Mouse (Mus musculus): ENCODE results near the gene Trpv1. TPM values are rescaled to one million over a fixed set of nuclear protein-coding genes. Genes with fewer than 3 reads are reported as not detected.
A peak's percentile ranks its signal among the peaks of the same experiment; 100 is the strongest.

Gene Trpv1
- polyA plus RNA-seq (2012; rRNA removed), result 0.17 and 1.6 TPM in 2 replicates

DNA sequence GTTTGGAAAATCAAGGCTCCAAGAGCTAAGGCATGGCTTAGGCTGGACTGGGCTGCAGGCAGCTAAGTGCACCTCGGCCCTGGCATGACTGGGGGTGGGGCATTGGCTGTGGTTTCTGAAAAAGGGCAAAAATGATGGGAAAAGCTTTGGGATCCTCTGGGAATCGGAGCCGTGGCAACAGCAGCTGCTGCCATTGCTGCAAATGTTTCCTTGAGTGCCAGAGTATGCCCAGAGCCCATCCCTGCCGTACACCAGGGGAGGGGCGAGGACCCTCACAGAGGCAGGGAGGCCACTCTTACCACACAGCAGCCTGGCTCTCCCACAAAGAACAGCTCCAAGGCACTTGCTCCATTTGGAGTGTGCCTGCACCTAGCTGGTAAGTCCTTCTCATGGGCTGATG is at the start of gene Trpv1:
Gene Trpv1, plus strand, starts transcription at position 301 of the 400 bp plus-strand sequence.
- Histone ChIP-seq H3K4me1 (ENCODE audit: control insufficient read depth, insufficient read depth, low read length) (no peaks in the 10 kb centered on the region), H3K27me3 (ENCODE audit: control insufficient read depth, insufficient read depth, low read length) (no peaks in the 10 kb centered on the region), H3K36me3 (ENCODE audit: control insufficient read depth, insufficient read depth, low read length) (no peaks in the 10 kb centered on the region), H3K4me3 (ENCODE audit: control insufficient read depth, low read depth, low read length) (no peak within 1 kb of the TSS), H3K27ac (ENCODE audit: control insufficient read depth, insufficient read depth, low read depth, low read length) (no peak within 1 kb of the TSS)
- TF ChIP-seq POLR2A (IDR thresholded peaks at IDR 0.05; ENCODE audit: control insufficient read depth, low read depth, low read length) (no peak), CTCF (IDR thresholded peaks at IDR 0.05; ENCODE audit: control insufficient read depth, insufficient read depth, insufficient replicate concordance, low read depth, low read length) (no peak)

DNA sequence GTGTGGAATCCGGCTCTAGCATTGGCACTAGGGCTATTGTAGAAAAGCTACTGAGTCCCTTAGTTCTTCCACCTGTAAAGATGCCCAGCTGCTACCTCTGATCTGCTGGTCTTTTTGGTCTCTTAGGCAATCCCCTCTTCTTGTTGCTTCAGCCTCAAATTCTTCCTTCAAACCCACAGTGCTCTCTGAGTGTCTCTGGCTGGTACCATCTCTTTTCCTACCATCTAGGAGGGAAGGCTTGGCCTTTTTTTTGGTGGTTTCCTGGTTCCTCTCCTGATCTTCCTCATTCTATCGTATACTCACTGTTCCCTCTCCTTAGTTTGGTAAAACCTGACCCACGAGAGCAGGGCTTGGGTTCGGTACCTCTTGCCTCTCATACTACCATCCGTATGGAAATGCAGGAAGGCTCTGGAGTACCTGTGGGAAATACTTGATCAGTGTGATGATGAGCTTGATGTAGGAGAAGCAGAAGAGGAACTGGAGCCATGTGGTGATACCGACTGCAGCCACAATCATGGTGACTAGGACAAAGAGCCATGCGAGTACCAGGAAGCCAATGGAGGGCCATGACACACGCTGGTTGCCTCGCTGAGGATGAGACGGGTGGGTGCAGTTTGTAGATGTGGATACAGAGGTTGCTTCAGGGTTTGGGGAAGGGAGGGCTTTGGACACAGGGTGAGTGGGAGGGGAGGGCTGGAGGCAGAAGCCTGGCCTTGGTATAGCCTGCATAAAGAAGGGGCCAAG is 48.0 kb upstream of the Trpv1 start:
- Histone ChIP-seq H3K27me3 (ENCODE audit: control insufficient read depth, insufficient read depth, low read length) (no peaks in the 10 kb centered on the region), H3K36me3 (ENCODE audit: control insufficient read depth, insufficient read depth, low read length) (peaks cover 1% of the 10 kb centered on the region), H3K27ac (ENCODE audit: control insufficient read depth, insufficient read depth, low read depth, low read length) (no peak overlapping the region), H3K4me1 (ENCODE audit: control insufficient read depth, insufficient read depth, low read length) (no peaks in the 10 kb centered on the region), H3K4me3 (ENCODE audit: control insufficient read depth, low read depth, low read length) (no peak overlapping the region)
- no peak for TF ChIP-seq POLR2A (IDR thresholded peaks at IDR 0.05; ENCODE audit: control insufficient read depth, low read depth, low read length)
- no peak for TF ChIP-seq CTCF (IDR thresholded peaks at IDR 0.05; ENCODE audit: control insufficient read depth, insufficient read depth, insufficient replicate concordance, low read depth, low read length)

DNA sequence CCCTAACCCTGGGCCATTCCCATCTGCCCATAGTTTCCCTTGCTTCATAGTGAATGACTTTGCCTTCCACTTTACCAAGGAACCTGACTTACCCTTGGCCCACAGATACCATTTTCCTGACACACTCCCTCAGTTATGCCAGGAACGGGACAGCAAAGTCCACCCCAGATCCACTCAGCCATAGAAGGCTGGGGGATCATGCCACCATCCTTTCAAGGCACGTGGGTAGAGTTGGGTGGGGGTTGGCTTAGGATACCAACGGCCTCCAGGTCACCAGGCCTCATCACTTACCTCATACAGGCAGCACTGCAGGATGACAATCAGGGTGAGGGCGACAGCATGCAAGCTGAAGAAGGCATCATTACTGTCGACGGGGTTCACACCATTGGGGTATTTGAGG is 46.9 kb upstream of the Trpv1 start:
- no peak overlapping the region for H3K4me3 ChIP-seq (ENCODE audit: control insufficient read depth, low read depth, low read length)
- H3K36me3 ChIP-seq (ENCODE audit: control insufficient read depth, insufficient read depth, low read length), result peaks cover 3% of the 10 kb centered on the region
- TF ChIP-seq CTCF (IDR thresholded peaks at IDR 0.05; ENCODE audit: control insufficient read depth, insufficient read depth, insufficient replicate concordance, low read depth, low read length), result no peak
- no peaks in the 10 kb centered on the region for H3K4me1 ChIP-seq (ENCODE audit: control insufficient read depth, insufficient read depth, low read length)
- H3K27ac ChIP-seq (ENCODE audit: control insufficient read depth, insufficient read depth, low read depth, low read length), result no peak overlapping the region
- H3K27me3 ChIP-seq (ENCODE audit: control insufficient read depth, insufficient read depth, low read length), result no peaks in the 10 kb centered on the region

DNA sequence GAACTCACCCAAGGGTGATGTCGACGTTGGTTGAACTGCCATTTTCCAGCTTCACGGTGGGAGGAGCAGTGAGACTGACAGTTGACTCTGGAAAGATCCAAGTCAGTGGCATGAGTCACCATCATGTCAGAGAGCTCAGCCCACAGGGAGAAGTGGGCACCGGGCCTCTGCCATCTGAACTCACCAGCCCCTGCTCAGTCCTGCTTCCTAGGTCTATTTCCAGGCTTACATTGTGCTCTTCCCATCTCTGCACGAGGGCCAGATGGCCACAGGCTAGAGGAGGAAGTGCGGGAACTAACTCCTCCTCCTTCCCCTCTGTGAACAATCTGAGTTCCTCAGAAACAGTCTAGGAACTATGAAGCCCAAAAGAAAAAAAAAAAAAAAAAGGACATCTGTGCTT is 41.0 kb upstream of the Trpv1 start:
- Histone ChIP-seq H3K4me1 (ENCODE audit: control insufficient read depth, insufficient read depth, low read length) (no peaks in the 10 kb centered on the region), H3K36me3 (ENCODE audit: control insufficient read depth, insufficient read depth, low read length) (peaks cover 3% of the 10 kb centered on the region)

DNA sequence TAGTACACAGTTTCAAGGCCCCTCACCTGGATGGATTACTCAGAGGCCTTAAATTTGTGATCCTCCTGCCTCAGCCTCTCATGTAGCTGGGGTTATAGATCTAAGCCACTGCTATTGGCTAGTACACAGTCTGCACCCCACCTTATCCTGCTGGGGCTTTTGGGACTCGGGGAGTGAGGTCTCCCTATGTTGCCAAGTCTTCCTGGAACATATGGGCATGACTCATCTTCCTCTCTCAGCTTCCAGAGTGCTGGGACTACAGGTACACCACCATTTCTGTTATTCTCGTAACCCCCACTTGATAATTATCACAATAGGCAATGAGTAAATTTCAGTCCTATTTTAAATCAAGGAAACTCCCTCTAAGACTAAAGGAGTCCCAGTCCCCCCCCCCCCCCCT is 39.6 kb upstream of the Trpv1 start:
- Histone ChIP-seq H3K4me3 (ENCODE audit: control insufficient read depth, low read depth, low read length) (no peak overlapping the region), H3K4me1 (ENCODE audit: control insufficient read depth, insufficient read depth, low read length) (peaks cover 5% of the 10 kb centered on the region), H3K36me3 (ENCODE audit: control insufficient read depth, insufficient read depth, low read length) (peaks cover 3% of the 10 kb centered on the region), H3K27me3 (ENCODE audit: control insufficient read depth, insufficient read depth, low read length) (no peaks in the 10 kb centered on the region), H3K27ac (ENCODE audit: control insufficient read depth, insufficient read depth, low read depth, low read length) (no peak overlapping the region)
- TF ChIP-seq POLR2A (IDR thresholded peaks at IDR 0.05; ENCODE audit: control insufficient read depth, low read depth, low read length) (no peak), CTCF (IDR thresholded peaks at IDR 0.05; ENCODE audit: control insufficient read depth, insufficient read depth, insufficient replicate concordance, low read depth, low read length) (no peak)

More for the DNA sequence above, 41.0 kb upstream of the Trpv1 start:
- TF ChIP-seq POLR2A (IDR thresholded peaks at IDR 0.05; ENCODE audit: control insufficient read depth, low read depth, low read length) (no peak), CTCF (IDR thresholded peaks at IDR 0.05; ENCODE audit: control insufficient read depth, insufficient read depth, insufficient replicate concordance, low read depth, low read length) (no peak)
- H3K27ac ChIP-seq (ENCODE audit: control insufficient read depth, insufficient read depth, low read depth, low read length), result no peak overlapping the region
- no peaks in the 10 kb centered on the region for H3K27me3 ChIP-seq (ENCODE audit: control insufficient read depth, insufficient read depth, low read length)
- H3K4me3 ChIP-seq (ENCODE audit: control insufficient read depth, low read depth, low read length), result no peak overlapping the region

DNA sequence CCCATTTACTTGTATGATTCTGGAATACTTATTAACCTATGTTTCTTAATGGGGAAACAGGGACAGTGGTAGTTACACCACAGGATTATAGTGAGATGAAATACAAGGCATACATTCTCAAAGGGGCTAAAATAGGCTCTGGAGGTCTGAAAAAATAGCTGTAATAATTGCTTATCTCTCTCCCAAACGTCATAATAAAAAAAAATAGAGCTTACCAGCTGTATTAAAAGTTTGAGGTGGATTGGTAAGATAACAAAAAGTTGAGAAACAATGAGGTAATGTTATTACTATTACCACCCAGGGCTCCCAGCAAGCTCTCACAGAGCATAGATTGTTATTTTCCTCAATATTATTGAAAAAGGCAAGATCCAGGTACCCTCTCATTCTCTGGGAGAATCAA is 35.9 kb upstream of the Trpv1 start:
- Histone ChIP-seq H3K27me3 (ENCODE audit: control insufficient read depth, insufficient read depth, low read length) (no peaks in the 10 kb centered on the region), H3K4me1 (ENCODE audit: control insufficient read depth, insufficient read depth, low read length) (peaks cover 11% of the 10 kb centered on the region), H3K4me3 (ENCODE audit: control insufficient read depth, low read depth, low read length) (no peak overlapping the region), H3K36me3 (ENCODE audit: control insufficient read depth, insufficient read depth, low read length) (no peaks in the 10 kb centered on the region), H3K27ac (ENCODE audit: control insufficient read depth, insufficient read depth, low read depth, low read length) (no peak overlapping the region)
- no peak for TF ChIP-seq CTCF (IDR thresholded peaks at IDR 0.05; ENCODE audit: control insufficient read depth, insufficient read depth, insufficient replicate concordance, low read depth, low read length)
- TF ChIP-seq POLR2A (IDR thresholded peaks at IDR 0.05; ENCODE audit: control insufficient read depth, low read depth, low read length), result no peak

DNA sequence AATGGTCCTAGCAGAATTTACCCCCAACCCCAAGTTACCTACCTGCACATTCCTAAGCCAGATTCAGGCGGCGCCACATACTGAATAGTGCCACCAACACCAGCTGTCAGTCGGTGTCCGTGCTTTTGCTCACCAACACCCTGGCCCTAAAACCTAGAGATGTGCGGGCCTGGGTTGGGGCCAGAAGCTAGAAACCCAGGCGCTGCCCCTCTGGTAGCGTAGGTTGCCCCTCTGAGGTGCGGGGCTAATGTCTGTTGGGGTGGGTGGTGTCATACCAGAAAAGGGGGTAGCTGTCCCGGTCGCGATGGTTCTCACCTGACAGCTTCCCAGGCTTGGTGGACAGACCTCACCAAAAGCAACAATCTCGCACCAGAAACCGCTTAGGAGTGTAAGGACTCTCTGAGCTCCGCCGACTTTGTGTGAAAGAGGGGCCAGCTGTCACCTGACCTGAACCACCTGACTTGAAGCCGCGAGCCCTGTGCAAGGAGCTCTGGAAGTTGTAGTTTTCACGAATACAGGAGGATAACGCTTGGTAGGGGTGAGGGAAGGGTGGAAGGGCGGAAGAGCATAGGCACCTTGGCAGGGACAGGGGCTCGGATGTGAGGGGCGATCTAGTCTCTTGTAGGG is 35.4 kb upstream of the Trpv1 start, which contains the start of gene Ctns:
Gene Ctns, minus strand, starts transcription at position 440 of the 627 bp plus-strand sequence.
- no peaks in the 10 kb centered on the region for H3K36me3 ChIP-seq (ENCODE audit: control insufficient read depth, insufficient read depth, low read length)
- TF ChIP-seq POLR2A (IDR thresholded peaks at IDR 0.05; ENCODE audit: control insufficient read depth, low read depth, low read length), result no peak
- TF ChIP-seq CTCF (IDR thresholded peaks at IDR 0.05; ENCODE audit: control insufficient read depth, insufficient read depth, insufficient replicate concordance, low read depth, low read length), result no peak
- H3K27ac ChIP-seq (ENCODE audit: control insufficient read depth, insufficient read depth, low read depth, low read length), result peak within 1 kb of the TSS; percentile 56

More for the DNA sequence above, 35.4 kb upstream of the Trpv1 start, which contains the start of gene Ctns:
- Histone ChIP-seq H3K4me1 (ENCODE audit: control insufficient read depth, insufficient read depth, low read length) (peaks cover 11% of the 10 kb centered on the region), H3K27me3 (ENCODE audit: control insufficient read depth, insufficient read depth, low read length) (no peaks in the 10 kb centered on the region), H3K4me3 (ENCODE audit: control insufficient read depth, low read depth, low read length) (peak within 1 kb of the TSS; percentile 86)
